Mouse (Mus musculus) spleen, adult 2 months (tissue): ENCODE measurements at regions not wholly inside any gene's neighbourhood (a gene's known extent, or its start where the extent isn't known, plus 50 kb on each side); places are given as distances from the start of the nearest gene placed in this dataset.

Experiments
- CTCF ChIP-seq: fragments of 200-500 bp; IDR thresholded peaks from 2 replicates; pipeline ENCODE4 v1.5.1; 2011; ENCODE audit warnings: mild to moderate bottlenecking, inconsistent platforms; ENCODE audit not compliant: insufficient read depth, insufficient read length, insufficient replicate concordance; ENCODE audit errors: extremely low read depth
- POLR2A ChIP-seq: fragments of 200-500 bp; IDR thresholded peaks from 2 replicates; pipeline ENCODE4 v1.6.1; 2011; ENCODE audit warnings: low read depth, low read length, inconsistent platforms

DNA sequence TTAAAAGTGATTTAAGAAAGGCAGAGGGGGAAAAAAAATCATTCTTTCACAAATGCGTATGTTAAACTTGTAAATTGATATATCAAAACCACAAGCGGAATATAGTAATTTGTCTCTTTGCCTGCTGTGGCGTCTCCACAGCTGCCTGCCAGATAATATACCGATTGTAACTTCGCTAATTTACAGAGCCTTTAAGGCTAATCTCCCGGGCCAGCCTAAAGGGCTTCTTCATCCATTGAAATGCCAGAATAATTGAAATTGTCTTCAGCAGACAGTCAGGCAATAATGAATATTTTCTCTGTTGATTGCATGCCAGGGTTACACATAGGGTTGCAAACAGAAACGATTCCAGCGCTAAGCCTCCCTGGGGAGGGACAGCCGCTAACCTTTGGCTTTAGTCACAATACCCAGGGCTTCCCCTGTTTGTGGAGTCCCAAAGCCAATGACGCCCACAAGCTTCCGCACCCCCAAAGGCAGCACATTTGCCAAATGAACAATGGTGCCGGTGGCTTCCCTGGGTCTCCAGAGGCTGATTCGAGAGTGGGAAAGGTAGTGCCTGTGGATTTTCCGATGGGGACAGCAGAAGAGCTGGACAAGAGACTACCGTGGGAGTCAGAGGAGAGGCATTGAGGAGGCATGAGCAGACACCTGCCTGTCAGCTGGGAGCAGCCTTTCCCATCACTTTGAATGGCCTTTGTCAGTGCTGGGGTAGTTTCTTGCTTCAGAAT, 248.2 kb upstream of the 4930412O13Rik start:
- TF ChIP-seq POLR2A: no peak
- no peak for TF ChIP-seq CTCF
